Mouse (Mus musculus) lung, embryonic 14.5 days (tissue): Measurements from ENCODE around the gene Nedd8. TPM values are rescaled to one million over a fixed set of nuclear protein-coding genes. Genes with fewer than 3 reads are reported as not detected.

Experiments used
- ATAC-seq: fragments of 200-750 bp; cut with Nextera tagmentation; 2 replicates; pipeline ENCODE4 v1.8.0; 2017; ENCODE audit warnings: mild to moderate bottlenecking, moderate TSS enrichment, moderate library complexity; ENCODE audit not compliant: insufficient read depth
- DNase-seq: peaks from one replicate; pipeline ENCODE4 v3.0.0-alpha.2; 2015
- H3K27ac ChIP-seq: fragments of 300-500 bp; sonication (generic); 2 replicates; pipeline ENCODE4 v1.5.1; 2014; ENCODE audit warnings: low read depth, mild to moderate bottlenecking, moderate library complexity
- H3K27me3 ChIP-seq: fragments of 300-500 bp; sonication (generic); 2 replicates; pipeline ENCODE4 v1.6.1; 2014; ENCODE audit warnings: low read length, control low read depth; ENCODE audit not compliant: insufficient read depth
- H3K36me3 ChIP-seq: fragments of 300-500 bp; sonication (generic); 2 replicates; pipeline ENCODE4 v1.6.1; 2014; ENCODE audit warnings: control low read depth; ENCODE audit not compliant: insufficient read depth
- H3K4me1 ChIP-seq: fragments of 300-500 bp; sonication (generic); 2 replicates; pipeline ENCODE4 v1.6.1; 2014; ENCODE audit warnings: antibody characterized with exemption, control low read depth; ENCODE audit not compliant: insufficient read depth
- H3K4me2 ChIP-seq: fragments of 300-500 bp; sonication (generic); 2 replicates; pipeline ENCODE4 v1.6.1; 2014; ENCODE audit warnings: mild to moderate bottlenecking
- H3K4me3 ChIP-seq: fragments of 300-500 bp; sonication (generic); 2 replicates; pipeline ENCODE4 v1.5.1; 2014; ENCODE audit warnings: low read depth, low read length
- H3K9ac ChIP-seq: fragments of 300-500 bp; sonication (generic); 2 replicates; pipeline ENCODE4 v1.6.1; 2014
- H3K9me3 ChIP-seq: fragments of 300-500 bp; sonication (generic); 2 replicates; pipeline ENCODE4 v1.6.1; 2016; ENCODE audit warnings: low read depth, low read length, control low read depth
- CTCF ChIP-seq: IDR thresholded peaks from 2 replicates; pipeline ENCODE4 v1.5.1; 2016; ENCODE audit warnings: antibody characterized with exemption, low read depth
- WGBS: fragments of 180-500 bp; shearing (Covaris S2); extraction: QIAGEN DNeasy Blood & Tissue Kit; methylation state at CpG from one replicate; pipeline ENCODE4 v1.1.7; 2014; 5-methylcytosine and 5-hydroxymethylcytosine counted together
- polyA plus RNA-seq: library from polyadenylated mRNA; unstranded; fragments of >200 nt; fragmentation: Nextera tagmentation; extraction: Ambion mirVana; gene quantifications from 2 replicates; pipeline ENCODE4 v1.2.1, GENCODE M21; 2014

Nedd8 gene
- polyA plus RNA-seq, 1 experiment from 2014 or later, result 556 TPM

- 49% methylated on average over 9 of the region's 9 CpGs for WGBS
- Histone ChIP-seq H3K9me3 (no peaks in the 10 kb centered on the region), H3K9ac (no peak overlapping the region), H3K27ac (no peak overlapping the region), H3K4me1 (no peaks in the 10 kb centered on the region), H3K4me2 (no peak overlapping the region), H3K36me3 (no peaks in the 10 kb centered on the region), H3K27me3 (no peaks in the 10 kb centered on the region), H3K4me3 (no peak overlapping the region)
- no peak for TF ChIP-seq CTCF
- DNase-seq, result no peak
- ATAC-seq, result no peak
These were observed 29.2 kb upstream of the Nedd8 start for GRCm38 (mm10) chr14:55701131-55701530.

GRCm38 (mm10) chr14:55697226-55697625 lies 25.3 kb upstream of the Nedd8 start:
- no peaks in the 10 kb centered on the region for H3K9me3 ChIP-seq
- H3K4me1 ChIP-seq, result no peaks in the 10 kb centered on the region
- no peaks in the 10 kb centered on the region for H3K36me3 ChIP-seq
- no peak overlapping the region for H3K27ac ChIP-seq
- no peak overlapping the region for H3K4me2 ChIP-seq
- H3K9ac ChIP-seq, result no peak overlapping the region
- no peak overlapping the region for H3K4me3 ChIP-seq
- WGBS, result 69% methylated on average over 4 of the region's 4 CpGs
- H3K27me3 ChIP-seq, result no peaks in the 10 kb centered on the region
- DNase-seq (no peak), ATAC-seq (no peak)
- no peak for TF ChIP-seq CTCF

GRCm38 (mm10) chr14:55689433-55689832 lies 17.5 kb upstream of the Nedd8 start:
- Histone ChIP-seq H3K9ac (no peak overlapping the region), H3K4me3 (no peak overlapping the region), H3K4me1 (no peaks in the 10 kb centered on the region), H3K4me2 (no peak overlapping the region), H3K36me3 (no peaks in the 10 kb centered on the region), H3K9me3 (no peaks in the 10 kb centered on the region), H3K27ac (no peak overlapping the region), H3K27me3 (no peaks in the 10 kb centered on the region)
- ATAC-seq, result no peak
- TF ChIP-seq CTCF, result no peak
- no peak for DNase-seq
- WGBS, result 71% methylated on average over 10 of the region's 10 CpGs

DNA sequence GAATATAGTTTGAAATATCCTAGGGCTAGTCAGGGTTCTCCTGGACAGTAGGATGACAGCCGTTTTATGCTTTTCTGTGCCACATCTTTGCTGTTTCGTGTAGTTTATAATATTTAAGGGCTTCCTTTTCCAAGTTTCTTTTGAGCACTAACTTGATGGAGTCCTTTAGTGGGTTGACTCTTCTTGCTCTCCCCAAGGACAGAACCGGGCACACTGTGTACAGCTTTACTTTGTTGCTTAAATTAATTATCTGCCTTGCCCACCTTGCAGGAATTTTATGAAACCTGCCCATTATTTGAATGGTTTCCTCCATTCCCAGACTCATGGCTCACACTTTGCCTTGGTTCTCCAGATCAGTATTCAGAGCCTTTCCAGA lies 10.2 kb upstream of the Nedd8 start:
- peak; percentile 12; the same call in 1 of the 2 replicates for ATAC-seq
- Histone ChIP-seq H3K4me2 (peak overlapping the region; percentile 82), H3K9me3 (no peaks in the 10 kb centered on the region), H3K4me1 (no peaks in the 10 kb centered on the region), H3K4me3 (peak overlapping the region; percentile 78), H3K36me3 (peaks cover 34% of the 10 kb centered on the region), H3K9ac (peak overlapping the region; percentile 81), H3K27ac (peak overlapping the region; percentile 92; the same call in 1 of the 2 replicates), H3K27me3 (no peaks in the 10 kb centered on the region)
- TF ChIP-seq CTCF, result no peak
- 10% methylated on average over 3 of the region's 3 CpGs for WGBS
- DNase-seq, result no peak

DNA sequence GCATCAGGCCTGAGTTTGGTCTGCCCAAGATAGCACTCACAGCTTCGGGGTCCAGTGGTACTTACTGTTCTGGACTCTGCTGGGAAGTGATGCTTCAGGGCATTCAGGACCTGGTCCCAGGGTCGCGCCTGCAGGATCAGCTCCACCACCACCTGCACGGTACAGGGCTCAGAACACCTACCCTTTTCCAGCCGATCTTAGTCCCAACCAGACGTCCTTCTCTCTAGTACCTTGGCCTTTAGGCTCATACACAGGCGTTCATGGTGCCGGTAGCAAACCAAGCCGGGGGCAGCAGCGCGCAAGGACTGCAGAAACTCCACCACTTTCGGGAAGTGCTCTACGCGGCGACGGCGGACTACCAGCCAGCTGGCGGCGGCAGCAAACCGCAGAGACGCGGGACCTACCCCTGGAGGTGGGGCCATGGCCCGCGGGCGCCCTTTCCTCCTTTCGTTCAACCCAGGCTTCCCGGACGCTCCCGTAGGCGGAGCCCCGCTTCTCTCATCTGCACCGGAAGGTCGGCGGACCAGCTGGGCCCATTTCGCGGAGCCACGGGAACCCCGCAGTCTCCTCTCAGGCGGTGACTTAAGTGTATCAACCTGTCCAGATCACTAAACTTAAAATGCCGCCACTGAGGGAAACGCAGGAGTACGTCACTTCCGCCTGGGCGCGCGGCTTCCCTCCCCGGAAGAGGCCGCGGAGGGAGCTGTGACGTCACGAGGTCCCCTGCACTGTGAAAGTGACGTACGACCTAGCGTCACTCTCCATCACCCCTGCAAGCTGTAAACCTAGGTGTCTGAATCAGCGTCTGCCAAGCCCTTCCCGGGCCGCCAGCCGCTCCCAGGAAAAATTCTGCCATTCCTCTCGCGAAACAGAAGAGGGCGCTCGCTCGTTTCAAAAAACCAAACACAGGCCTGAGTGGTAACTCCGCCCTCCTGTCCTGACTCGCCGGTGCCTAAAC lies 9.5 kb upstream of the Nedd8 start, which contains the start of gene Tinf2:
Gene Tinf2, minus strand, starts transcription at position 661 of the 958 bp plus-strand sequence.
- ATAC-seq (peak; percentile 98), DNase-seq (peak; percentile 99)
- Histone ChIP-seq H3K27me3 (no peaks in the 10 kb centered on the region), H3K9me3 (no peaks in the 10 kb centered on the region), H3K4me1 (no peaks in the 10 kb centered on the region), H3K36me3 (peaks cover 41% of the 10 kb centered on the region), H3K27ac (peak within 1 kb of the TSS; percentile 92), H3K9ac (peak within 1 kb of the TSS; percentile 81), H3K4me3 (peak within 1 kb of the TSS; percentile 78), H3K4me2 (peak within 1 kb of the TSS; percentile 82)
- under 1% methylated on average over 65 of the region's 66 CpGs for WGBS
- peak; percentile 85 for TF ChIP-seq CTCF

- no peak overlapping the region for H3K4me2 ChIP-seq
- no peaks in the 10 kb centered on the region for H3K27me3 ChIP-seq
- DNase-seq, result no peak
- H3K9ac ChIP-seq, result no peak overlapping the region
- no peak for TF ChIP-seq CTCF
- H3K9me3 ChIP-seq, result no peaks in the 10 kb centered on the region
- peaks cover 4% of the 10 kb centered on the region; the same call in 1 of the 2 replicates for H3K4me1 ChIP-seq
- H3K27ac ChIP-seq, result no peak overlapping the region
- ATAC-seq, result no peak
- no peak overlapping the region for H3K4me3 ChIP-seq
- WGBS, result 83% methylated on average over 4 of the region's 4 CpGs
- H3K36me3 ChIP-seq, result peaks cover 57% of the 10 kb centered on the region
These were observed 5.7 kb upstream of the Nedd8 start for GRCm38 (mm10) chr14:55677615-55678014.

- ATAC-seq, result no peak
- TF ChIP-seq CTCF, result no peak
- no peak for DNase-seq
- Histone ChIP-seq H3K4me2 (peak overlapping the region; percentile 70), H3K27ac (peak overlapping the region; percentile 72; the same call in 1 of the 2 replicates), H3K9ac (peak overlapping the region; percentile 77), H3K4me3 (peak overlapping the region; percentile 70), H3K4me1 (peaks cover 5% of the 10 kb centered on the region; the same call in 1 of the 2 replicates), H3K36me3 (peaks cover 29% of the 10 kb centered on the region), H3K9me3 (no peaks in the 10 kb centered on the region), H3K27me3 (no peaks in the 10 kb centered on the region)
- WGBS, result 72% methylated on average over 7 of the region's 7 CpGs
These were observed 777 bp upstream of the Nedd8 start for GRCm38 (mm10) chr14:55672741-55673060.
